Mouse (Mus musculus) embryonic fibroblast, embryonic 13.5 days (primary cell): Measurements from ENCODE around the gene Tars2. TPM values are rescaled to one million over a fixed set of nuclear protein-coding genes. Genes with fewer than 3 reads are reported as not detected.
"Not testable (repeated sequence)": the region's sequence is repeated elsewhere in the genome, so short reads cannot be mapped to it uniquely, and the experiment has no call there.

Experiments used
- H3K27ac ChIP-seq: 2 replicates; pipeline ENCODE4 v1.5.1; 2012; ENCODE audit warnings: low read length, control low read depth, inconsistent platforms; ENCODE audit not compliant: insufficient read depth
- H3K4me1 ChIP-seq: 2 replicates; pipeline ENCODE4 v1.6.1; 2011; ENCODE audit warnings: low read length; ENCODE audit not compliant: control insufficient read depth, insufficient read depth
- H3K4me3 ChIP-seq: 2 replicates; pipeline ENCODE4 v1.5.1; 2011; ENCODE audit warnings: mild to moderate bottlenecking, control low read depth, low read length; ENCODE audit not compliant: insufficient read depth
- CTCF ChIP-seq: IDR thresholded peaks from 2 replicates; pipeline ENCODE4 v1.5.1; 2011; ENCODE audit warnings: mild to moderate bottlenecking, control low read depth, low read length, moderate library complexity, borderline replicate concordance; ENCODE audit not compliant: insufficient read depth
- POLR2A ChIP-seq: IDR thresholded peaks from 2 replicates; pipeline ENCODE4 v1.6.1; 2011; ENCODE audit warnings: low read depth, mild to moderate bottlenecking, control low read depth, low read length, moderate library complexity
- polyA plus RNA-seq: library from polyadenylated mRNA; stranded (reverse); fragments of >200 nt; gene quantifications from 2 replicates; pipeline ENCODE4 v1.2.4, GENCODE M21; 2011; ENCODE audit warnings: low read depth; ENCODE audit not compliant: missing spikeins, insufficient read length

The Tars2 gene
- polyA plus RNA-seq, 1 experiment = 36.7 TPM

DNA sequence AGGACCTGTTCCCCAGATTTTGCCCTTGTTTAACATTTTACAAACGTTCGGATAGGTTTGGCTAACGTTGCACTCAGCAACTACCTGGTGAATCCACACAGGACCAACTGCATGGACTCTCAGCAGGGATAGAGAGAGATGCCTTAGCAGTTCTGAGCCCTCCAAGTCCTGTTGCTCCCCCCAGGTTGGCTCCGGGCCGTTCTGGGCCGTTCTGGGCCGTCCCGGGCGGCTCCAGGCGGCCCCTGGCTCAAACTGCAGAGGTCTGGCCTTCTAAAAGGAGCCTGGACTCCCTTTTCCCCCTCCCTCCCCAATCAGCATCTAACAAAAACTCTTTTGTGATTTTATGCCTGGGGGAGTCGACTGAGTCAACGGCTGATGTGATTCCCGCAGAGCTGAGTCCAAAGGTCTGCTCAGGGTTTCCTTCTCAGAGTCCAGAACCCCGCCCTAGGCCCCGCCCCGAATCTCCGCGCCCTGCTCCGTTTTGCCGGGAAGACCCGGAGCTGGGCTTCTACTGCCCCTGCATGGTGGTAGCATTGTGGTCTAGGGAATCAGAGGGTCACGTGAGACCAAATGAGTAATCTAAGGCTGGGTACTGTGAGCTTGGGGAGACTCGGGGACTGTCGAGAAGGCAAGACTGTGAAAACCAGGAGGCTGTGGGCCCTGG lies 58.0 kb downstream of the Tars2 start:
- peak; percentile 45 for TF ChIP-seq POLR2A
- no peak for TF ChIP-seq CTCF
- H3K4me3 ChIP-seq = no peak overlapping the region
- H3K27ac ChIP-seq = peak overlapping the region; percentile 86
- H3K4me1 ChIP-seq = peaks cover 15% of the 10 kb centered on the region

DNA sequence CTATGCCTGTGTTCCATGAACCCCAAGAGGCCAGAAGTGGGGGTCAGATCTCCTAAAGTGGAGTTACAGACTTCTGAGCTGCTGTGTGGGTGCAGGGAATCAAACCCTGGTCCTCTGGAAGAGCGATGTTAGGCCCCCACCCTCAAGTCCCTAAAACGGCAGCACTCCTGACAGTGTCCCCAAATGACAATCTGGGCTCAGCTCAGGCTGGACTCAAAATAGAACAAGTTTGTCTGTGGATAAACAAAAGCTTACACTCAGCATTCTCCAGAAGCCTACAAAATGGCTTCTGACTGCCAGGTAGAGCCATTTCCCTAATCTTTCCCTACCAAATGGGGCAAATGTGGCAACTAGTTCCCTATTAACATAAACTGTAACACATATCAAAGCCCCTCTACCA lies 58.9 kb downstream of the Tars2 start:
- Histone ChIP-seq H3K27ac (peak overlapping the region; percentile 86; the same call in 1 of the 2 replicates), H3K4me3 (no peak overlapping the region), H3K4me1 (peaks cover 18% of the 10 kb centered on the region)
- TF ChIP-seq POLR2A = no peak
- no peak for TF ChIP-seq CTCF

DNA sequence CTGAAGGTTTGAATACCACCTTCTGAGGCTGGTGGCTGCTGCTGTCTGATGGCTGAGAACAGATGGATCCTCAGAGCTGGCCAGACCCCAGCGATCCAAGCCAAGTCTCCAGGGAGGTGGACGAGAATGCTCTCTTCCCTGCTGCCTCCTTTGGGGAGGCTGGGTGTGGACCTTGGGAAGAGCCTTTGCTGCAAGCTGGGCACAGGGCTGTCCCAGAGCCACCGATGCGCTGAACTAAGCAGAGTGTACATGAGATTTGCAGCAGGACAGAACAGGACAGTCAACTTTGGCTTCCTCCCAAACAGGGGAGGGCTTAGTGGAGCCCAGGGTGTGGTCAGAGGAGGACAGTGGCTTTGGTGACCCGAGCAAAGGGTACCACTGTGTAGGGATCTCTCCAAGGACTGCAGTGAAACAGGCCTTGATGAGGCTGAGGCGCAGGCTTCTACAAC lies 59.7 kb downstream of the Tars2 start:
- Histone ChIP-seq H3K4me1 (peaks cover 26% of the 10 kb centered on the region), H3K27ac (no peak overlapping the region), H3K4me3 (no peak overlapping the region)
- TF ChIP-seq POLR2A = no peak
- no peak for TF ChIP-seq CTCF

DNA sequence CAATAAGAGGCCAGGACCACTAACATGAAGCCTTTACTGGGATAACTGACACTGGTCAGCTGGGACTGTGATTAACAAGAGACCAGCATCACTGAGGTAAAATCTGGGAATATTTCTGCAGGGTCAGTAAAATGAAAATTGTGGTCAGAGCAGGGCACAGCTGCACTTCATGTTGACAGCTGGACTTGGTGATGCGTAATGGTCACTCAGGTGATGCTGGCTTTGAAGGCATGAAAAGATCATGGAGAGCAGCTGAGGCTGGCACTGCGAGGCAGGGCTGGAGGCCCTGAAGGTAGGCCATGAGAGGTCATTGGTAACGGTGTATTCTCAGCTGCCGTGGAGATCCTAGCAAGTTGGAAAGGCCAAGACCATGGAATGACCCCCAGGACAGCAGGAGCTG lies 61.7 kb downstream of the Tars2 start:
- H3K4me3 ChIP-seq = no peak overlapping the region
- peaks cover 37% of the 10 kb centered on the region for H3K4me1 ChIP-seq
- TF ChIP-seq POLR2A (no peak), CTCF (no peak)
- no peak overlapping the region for H3K27ac ChIP-seq

DNA sequence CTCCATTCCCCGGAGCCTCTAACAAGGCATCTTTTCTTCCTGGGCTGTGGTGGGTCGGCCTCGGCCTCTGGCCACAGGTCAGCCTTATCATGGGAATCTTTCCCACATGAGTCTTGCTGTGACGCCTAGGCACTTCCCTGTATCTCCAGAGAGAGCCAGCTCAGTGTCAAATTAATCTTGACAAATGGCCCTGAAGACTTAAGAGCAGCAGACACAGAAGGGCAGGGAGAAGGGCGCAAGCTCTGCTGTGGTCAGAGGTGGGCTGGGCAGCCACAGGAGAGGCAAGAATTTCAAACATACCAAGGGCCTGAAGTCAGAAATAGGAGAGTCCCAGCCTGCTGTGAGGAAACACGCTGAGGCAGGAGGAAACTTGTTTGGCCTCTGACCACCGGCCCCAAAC lies 63.6 kb downstream of the Tars2 start:
- Histone ChIP-seq H3K4me3 (no peak overlapping the region), H3K4me1 (peaks cover 30% of the 10 kb centered on the region), H3K27ac (peak overlapping the region; percentile 63)
- TF ChIP-seq POLR2A (no peak), CTCF (no peak)

DNA sequence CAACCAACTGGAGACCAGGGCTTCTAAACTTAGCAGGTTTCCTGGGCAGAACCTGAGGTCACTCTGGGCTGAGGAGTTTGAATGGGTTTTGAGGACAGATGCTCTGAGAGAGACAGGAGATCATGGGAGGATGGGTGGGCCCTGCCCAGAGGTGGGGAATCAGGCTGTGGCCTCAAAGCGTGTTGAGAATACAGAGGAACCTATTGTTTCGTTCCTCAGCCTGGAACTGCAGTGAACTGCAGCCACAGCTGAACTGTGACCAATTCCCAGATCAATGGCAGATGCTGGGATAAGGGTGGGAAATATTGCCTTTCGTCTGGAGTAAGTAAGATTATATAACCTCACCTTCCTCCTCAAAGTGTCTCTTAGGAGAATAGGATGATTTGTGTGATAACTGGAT lies 64.2 kb downstream of the Tars2 start:
- Histone ChIP-seq H3K4me1 (peaks cover 26% of the 10 kb centered on the region), H3K27ac (peak overlapping the region; percentile 39), H3K4me3 (no peak overlapping the region)
- TF ChIP-seq POLR2A = no peak

DNA sequence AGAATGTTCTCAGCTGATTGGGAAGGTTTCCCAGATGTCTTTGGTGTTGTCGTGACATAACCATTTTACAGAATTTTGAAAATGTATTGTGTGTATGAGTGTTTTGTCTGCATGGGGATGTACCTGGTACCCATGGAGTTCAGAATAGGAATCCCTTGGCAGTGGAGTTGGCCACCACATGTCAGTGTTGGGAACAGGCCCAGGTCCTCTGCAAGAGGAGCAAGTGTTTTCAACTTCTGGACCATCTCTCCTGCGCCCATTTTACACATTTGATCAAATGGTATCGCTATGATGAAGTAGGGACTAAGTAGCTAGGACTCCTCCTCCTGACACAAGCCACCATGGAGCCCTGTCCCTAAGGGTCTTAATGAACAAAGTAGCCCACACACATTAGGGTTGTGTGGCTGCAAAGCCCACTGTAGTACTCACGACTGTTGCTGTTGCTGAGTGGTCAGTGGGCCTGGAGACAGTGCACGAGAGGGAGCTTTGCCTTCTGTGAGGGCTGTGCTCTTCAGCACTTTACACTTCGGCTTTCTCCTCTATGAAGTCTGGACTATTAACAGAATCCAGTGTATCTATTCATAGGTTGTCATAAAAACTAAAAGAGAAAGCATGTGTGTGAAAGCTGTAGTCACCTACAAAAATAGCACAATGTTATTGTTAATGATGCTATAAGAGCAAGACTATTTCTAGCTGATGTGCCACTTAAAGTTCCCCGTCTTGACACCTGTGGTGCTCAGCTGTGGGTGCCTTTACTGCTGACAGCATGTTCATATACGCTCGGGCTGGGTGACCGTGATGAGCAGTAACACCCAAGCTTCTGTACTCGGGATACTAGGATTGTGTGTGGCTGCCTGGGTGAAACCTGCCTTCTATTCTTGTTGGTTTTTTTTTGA lies 65.0 kb downstream of the Tars2 start:
- Histone ChIP-seq H3K4me3 (no peak overlapping the region), H3K4me1 (peaks cover 27% of the 10 kb centered on the region), H3K27ac (no peak overlapping the region)
- no peak for TF ChIP-seq POLR2A
- TF ChIP-seq CTCF = no peak

DNA sequence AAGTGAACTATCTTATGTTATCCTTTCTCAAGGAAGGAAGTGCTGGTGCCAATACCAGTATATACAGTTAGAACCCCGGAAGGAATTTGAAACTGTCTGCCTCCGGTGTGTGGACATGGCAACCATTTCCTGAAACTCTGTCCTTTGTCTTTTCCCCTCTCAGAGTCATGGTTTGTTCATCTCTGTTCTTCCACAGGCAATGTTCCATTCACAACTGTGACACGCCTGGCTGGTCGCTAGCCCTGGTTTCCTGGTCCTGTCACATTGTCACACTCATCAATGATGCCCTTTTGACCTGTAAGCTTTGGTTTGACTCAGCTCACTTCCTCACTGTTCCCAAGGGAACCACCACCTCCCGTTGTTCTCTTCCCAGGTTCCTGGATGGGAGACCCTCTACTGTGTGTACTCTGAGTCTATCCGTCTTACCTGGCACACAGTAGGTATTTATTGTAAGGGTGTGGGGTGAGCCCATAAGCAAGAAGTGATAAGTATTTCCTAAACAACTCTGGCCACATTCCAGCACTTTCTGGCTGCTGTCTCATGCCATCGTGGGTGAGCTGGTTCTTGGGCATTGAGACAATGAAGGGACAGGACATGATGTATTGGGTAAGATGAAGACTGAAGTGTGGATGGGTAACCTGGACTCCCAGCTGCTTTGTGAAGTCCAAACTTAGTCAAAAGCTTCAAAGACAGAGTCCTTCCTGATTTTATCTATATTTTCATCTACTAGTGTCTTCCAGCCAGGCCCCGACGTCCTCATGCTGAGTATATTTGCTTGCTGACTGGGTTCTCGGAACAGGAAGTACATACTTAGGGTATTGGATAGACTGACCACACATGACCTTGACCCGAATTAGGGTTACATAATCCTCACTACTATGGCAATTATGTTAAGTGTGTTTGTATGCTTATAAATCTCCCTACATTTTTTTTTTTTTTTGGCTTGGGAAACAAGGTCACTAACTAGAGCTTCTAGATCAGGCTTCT lies 65.9 kb downstream of the Tars2 start:
- TF ChIP-seq POLR2A (no peak), CTCF (no peak)
- H3K27ac ChIP-seq = no peak overlapping the region
- H3K4me3 ChIP-seq = no peak overlapping the region
- H3K4me1 ChIP-seq = peaks cover 30% of the 10 kb centered on the region

DNA sequence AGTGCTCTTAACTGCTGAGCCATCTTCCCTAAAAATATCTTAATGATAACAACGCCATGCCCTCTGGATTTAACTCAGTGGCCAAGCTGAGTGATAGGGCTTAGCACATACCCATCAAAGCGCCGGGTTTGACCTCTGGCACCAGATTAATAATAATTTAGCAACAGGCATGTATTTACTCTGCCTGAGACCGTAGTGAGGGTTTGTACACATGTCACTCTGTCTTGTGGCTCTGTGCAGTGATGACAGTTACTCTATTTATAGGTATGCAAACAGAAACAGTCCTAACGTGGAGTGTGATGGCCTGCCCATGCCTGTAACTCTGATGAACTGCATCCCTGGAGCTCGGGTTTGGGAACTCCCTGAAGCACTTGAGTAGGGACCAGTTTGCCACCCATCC lies 67.3 kb downstream of the Tars2 start:
- no peak overlapping the region for H3K27ac ChIP-seq

DNA sequence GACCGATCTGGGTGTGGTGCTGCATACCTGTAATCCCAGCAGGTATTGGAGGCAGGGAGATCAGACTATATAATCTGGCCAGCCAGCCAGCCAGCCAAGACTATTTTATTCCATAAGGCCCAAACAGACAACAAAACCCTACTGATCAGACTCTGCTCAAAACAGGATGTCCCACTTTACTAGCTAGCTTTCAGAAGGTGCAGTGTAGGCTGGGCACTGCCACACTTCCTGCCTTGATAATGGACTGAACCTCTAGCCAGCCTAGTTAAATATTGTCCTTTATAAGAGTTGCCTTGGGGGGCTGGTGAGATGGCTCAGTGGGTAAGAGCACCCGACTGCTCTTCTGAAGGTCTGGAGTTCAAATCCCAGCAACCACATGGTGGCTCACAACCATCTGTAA lies 69.5 kb downstream of the Tars2 start:
- peak overlapping the region; percentile 35; the same call in 1 of the 2 replicates for H3K27ac ChIP-seq
- peaks cover 27% of the 10 kb centered on the region for H3K4me1 ChIP-seq

More for the DNA sequence above, 67.3 kb downstream of the Tars2 start:
- Histone ChIP-seq H3K4me3 (no peak overlapping the region), H3K4me1 (peaks cover 36% of the 10 kb centered on the region)
- TF ChIP-seq POLR2A = no peak
- no peak for TF ChIP-seq CTCF

More for the DNA sequence above, 69.5 kb downstream of the Tars2 start:
- not testable (repeated sequence) for H3K4me3 ChIP-seq
